Mouse (Mus musculus): ENCODE results near the gene Misp. TPM values are rescaled to one million over a fixed set of nuclear protein-coding genes. Genes with fewer than 3 reads are reported as not detected.

The Misp gene
- polyA plus RNA-seq, 1 experiment: 0.92 TPM

GRCm38 (mm10) chr10:79794491-79794931 is 26.3 kb upstream of the Misp start:
- peak; percentile 47 for DNase-seq (ENCODE audit: low spot score)

GRCm38 (mm10) chr10:79795905-79796304 is 24.9 kb upstream of the Misp start:
- no peak for DNase-seq (ENCODE audit: low spot score)

- no peak for DNase-seq (ENCODE audit: low spot score)
Measured at GRCm38 (mm10) chr10:79797326-79797725, 23.5 kb upstream of the Misp start.

GRCm38 (mm10) chr10:79798289-79798928 is 22.4 kb upstream of the Misp start:
- DNase-seq (ENCODE audit: low spot score): no peak

GRCm38 (mm10) chr10:79800508-79800907 is 20.3 kb upstream of the Misp start:
- no peak for DNase-seq (ENCODE audit: low spot score)

- DNase-seq (ENCODE audit: low spot score): no peak
Measured at GRCm38 (mm10) chr10:79801837-79802236, 19.0 kb upstream of the Misp start.

GRCm38 (mm10) chr10:79802331-79802971 is 18.3 kb upstream of the Misp start:
- DNase-seq (ENCODE audit: low spot score): no peak

GRCm38 (mm10) chr10:79803716-79804323 is 17.0 kb upstream of the Misp start:
- no peak for DNase-seq (ENCODE audit: low spot score)

GRCm38 (mm10) chr10:79805636-79806035 is 15.2 kb upstream of the Misp start:
- no peak for DNase-seq (ENCODE audit: low spot score)

- no peak for DNase-seq (ENCODE audit: low spot score)
Measured at GRCm38 (mm10) chr10:79806331-79806730, 14.5 kb upstream of the Misp start.

GRCm38 (mm10) chr10:79806972-79807371 is 13.8 kb upstream of the Misp start:
- no peak for DNase-seq (ENCODE audit: low spot score)

- no peak for DNase-seq (ENCODE audit: low spot score)
Measured at GRCm38 (mm10) chr10:79807826-79808225, 13.0 kb upstream of the Misp start.

GRCm38 (mm10) chr10:79808728-79809127 is 12.1 kb upstream of the Misp start:
- no peak for DNase-seq (ENCODE audit: low spot score)

GRCm38 (mm10) chr10:79811736-79812637 is 8.8 kb upstream of the Misp start:
- DNase-seq (ENCODE audit: low spot score): peak; percentile 84

GRCm38 (mm10) chr10:79814271-79814842 is 6.4 kb upstream of the Misp start:
- DNase-seq (ENCODE audit: low spot score): no peak

- DNase-seq (ENCODE audit: low spot score): no peak
Measured at GRCm38 (mm10) chr10:79815671-79816494, 4.9 kb upstream of the Misp start.

- no peak for DNase-seq (ENCODE audit: low spot score)
Measured at GRCm38 (mm10) chr10:79817111-79817510, 3.7 kb upstream of the Misp start.

GRCm38 (mm10) chr10:79818225-79818624 is 2.6 kb upstream of the Misp start:
- DNase-seq (ENCODE audit: low spot score): no peak

GRCm38 (mm10) chr10:79819606-79820005 is 1.2 kb upstream of the Misp start:
- no peak for DNase-seq (ENCODE audit: low spot score)

GRCm38 (mm10) chr10:79820277-79820676 is 512 bp upstream of the Misp start:
- DNase-seq (ENCODE audit: low spot score): no peak

- no peak for DNase-seq (ENCODE audit: low spot score)
Measured at GRCm38 (mm10) chr10:79821731-79822130, 942 bp downstream of the Misp start.

Measured in urinary bladder, adult 2 months (tissue).